In genomic region chr9:27185820-27186219, GRCm38 (mm10) we compare ENCODE assay signal across 19 mouse cellular contexts. TPM values are rescaled to one million over a fixed set of nuclear protein-coding genes. Genes with fewer than 3 reads are reported as not detected.
DNase-seq lines count a peak whose midpoint lies in the region; ATAC-seq and TF ChIP-seq lines count a peak whose summit lies in the region.
"Had no signal": no experiment of that assay in that cellular context is flagged by ENCODE, and none has a peak within 500 bp of the region (broad histone marks: within the 10 kb centered on the region; RNA-seq: fewer than 3 reads in every experiment).

No protein-coding gene starts in this region.

- H3K27me3 ChIP-seq in hindbrain, embryonic 10.5 days (ENCODE audit: insufficient read depth, poor library complexity, severe bottlenecking) = no peaks in the 10 kb centered on the region
- H3K27me3 ChIP-seq in hindbrain, embryonic 16.5 days (replicated peaks; ENCODE audit: control insufficient read depth, insufficient read depth, low read length) = no peaks in the 10 kb centered on the region
- H3K27me3 ChIP-seq in heart, adult 2 months (ENCODE audit: control insufficient read depth, insufficient read depth, low read length) = no peaks in the 10 kb centered on the region
- H3K27me3 ChIP-seq: limb, embryonic 15.5 days; midbrain, embryonic 15.5 days had no signal

- no peak overlapping the region for H3K4me2 ChIP-seq in hindbrain, embryonic 16.5 days (ENCODE audit: low read length)
- H3K4me2 ChIP-seq: forebrain, embryonic 12.5 days; limb, embryonic 15.5 days; midbrain, embryonic 15.5 days had no signal

- no peak overlapping the region for H3K4me3 ChIP-seq in hindbrain, embryonic 10.5 days
- no peak overlapping the region for H3K4me3 ChIP-seq in hindbrain, embryonic 16.5 days (ENCODE audit: low read length)
- H3K4me3 ChIP-seq in heart, adult 2 months = no peak overlapping the region
- H3K4me3 ChIP-seq: forebrain, embryonic 12.5 days; limb, embryonic 15.5 days; midbrain, embryonic 15.5 days had no signal

- no peak for DNase-seq in hindbrain, embryonic 10.5 days (ENCODE audit: low spot score)
- peak; percentile 58 for DNase-seq in Muller cell, postnatal 12 days (ENCODE audit: inconsistent ontology term)
- DNase-seq in forelimb bud, embryonic 11.5 days (ENCODE audit: low read depth, low spot score) = peak; percentile 9
- peak; percentile 62 for DNase-seq in mesoderm, embryonic 11.5 days (ENCODE audit: low read depth, low spot score)
- DNase-seq in heart, adult 2 months = no peak
- no peak for DNase-seq in kidney, adult 11 months
- no peak for DNase-seq in thymus, postnatal 25 days
- DNase-seq: adrenal gland, adult 8-10 months; B cell, adult 2 months; cerebellum, adult 9-11 months; gastrocnemius, postnatal 25 days; kidney, adult 8-10 months; kidney, postnatal 25 days had no signal

- TF ChIP-seq EP300 in heart, adult 2 months (IDR thresholded peaks at IDR 0.05; ENCODE audit: insufficient read depth, low read depth, low read length) = no peak

- peaks cover 17% of the 10 kb centered on the region; the same call in 1 of the 2 replicates for H3K4me1 ChIP-seq in hindbrain, embryonic 10.5 days (replicated peaks)
- H3K4me1 ChIP-seq in hindbrain, embryonic 16.5 days (ENCODE audit: control insufficient read depth, insufficient read depth, low read depth, low read length) = peaks cover 5% of the 10 kb centered on the region
- no peaks in the 10 kb centered on the region for H3K4me1 ChIP-seq in heart, adult 2 months (ENCODE audit: control insufficient read depth, insufficient read depth, low read length)
- H3K4me1 ChIP-seq: forebrain, embryonic 12.5 days; midbrain, embryonic 15.5 days had no signal

- no peaks in the 10 kb centered on the region for H3K36me3 ChIP-seq in hindbrain, embryonic 10.5 days
- H3K36me3 ChIP-seq in hindbrain, embryonic 16.5 days (ENCODE audit: control insufficient read depth, insufficient read depth, low read length) = no peaks in the 10 kb centered on the region
- H3K36me3 ChIP-seq in heart, adult 2 months (ENCODE audit: control insufficient read depth, insufficient read depth, low read length) = no peaks in the 10 kb centered on the region
- H3K36me3 ChIP-seq: forebrain, embryonic 12.5 days; limb, embryonic 15.5 days; midbrain, embryonic 15.5 days had no signal

- H3K9me3 ChIP-seq in hindbrain, embryonic 10.5 days = no peaks in the 10 kb centered on the region
- no peaks in the 10 kb centered on the region for H3K9me3 ChIP-seq in hindbrain, embryonic 16.5 days (ENCODE audit: control insufficient read depth, low read length)
- H3K9me3 ChIP-seq: forebrain, embryonic 12.5 days; limb, embryonic 15.5 days; midbrain, embryonic 15.5 days had no signal

- H3K27ac ChIP-seq in hindbrain, embryonic 10.5 days = peak overlapping the region; percentile 35; the same call in 1 of the 2 replicates
- H3K27ac ChIP-seq in hindbrain, embryonic 16.5 days (ENCODE audit: low read depth, low read length) = no peak overlapping the region
- no peak overlapping the region for H3K27ac ChIP-seq in heart, adult 2 months
- H3K27ac ChIP-seq: forebrain, embryonic 12.5 days; limb, embryonic 15.5 days; midbrain, embryonic 15.5 days; stomach, postnatal 0 days had no signal

- ATAC-seq in hindbrain, embryonic 16.5 days = no peak
- ATAC-seq: lung, postnatal 0 days; midbrain, embryonic 15.5 days had no signal

- intact Hi-C loops in heart, adult 2 months (cut with DNase I) = no loop called here

- no peaks in the 10 kb centered on the region for H3K79me2 ChIP-seq in heart, adult 2 months (replicated peaks; ENCODE audit: control insufficient read depth, insufficient read depth, low read length)

- TF ChIP-seq POLR2A in heart, adult 2 months (IDR thresholded peaks at IDR 0.05; ENCODE audit: insufficient read depth, low read depth, low read length) = no peak

- TF ChIP-seq CTCF in heart, adult 2 months (IDR thresholded peaks at IDR 0.05) = no peak

- no peak overlapping the region for H3K9ac ChIP-seq in hindbrain, embryonic 16.5 days (ENCODE audit: low read depth, low read length)
- no peak overlapping the region for H3K9ac ChIP-seq in heart, adult 2 months (ENCODE audit: low read depth, low read length)
- H3K9ac ChIP-seq: forebrain, embryonic 12.5 days; limb, embryonic 15.5 days; midbrain, embryonic 15.5 days had no signal

RNA-seq across cellular contexts. Expression of gene Jam3, which starts 30.6 kb away (rescaled TPM):
- polyA plus RNA-seq in hindbrain, embryonic 10.5 days (2016; fragmentation: Nextera tagmentation; extraction: Ambion mirVana) = 133 TPM in 2 replicates
- polyA plus RNA-seq in hindbrain, embryonic 16.5 days (2015; fragmentation: Nextera tagmentation; extraction: Ambion mirVana) = 43.0 and 49.9 TPM in 2 replicates
- 10 to 100 TPM; 14.1 to 14.2 TPM for total RNA-seq in heart, adult 2 months (2021)
- polyA plus RNA-seq in heart, adult 2 months (2012; rRNA removed) = 18.9 and 30.5 TPM in 2 replicates

Comparison
In these comparisons a context has a peak if more than half of its experiments do, and no peak if none do; other contexts are left out.
1. DNase-seq: peak in Muller cell, postnatal 12 days (single experiment), forelimb bud, embryonic 11.5 days (single experiment) and mesoderm, embryonic 11.5 days (single experiment); none in hindbrain, embryonic 10.5 days (single experiment), heart, adult 2 months (0 of 2), kidney, adult 11 months (single experiment) and thymus, postnatal 25 days (single experiment).